Mouse (Mus musculus): Measurements from ENCODE around the gene H2afx.

GRCm38 (mm10) chr9:44332918-44333638, 1.4 kb upstream of the H2afx start:
- TF ChIP-seq CTCF (IDR thresholded peaks at IDR 0.05; ENCODE audit: low read depth) (no peak), EP300 (IDR thresholded peaks at IDR 0.05; ENCODE audit: low read depth) (no peak)

All from liver, postnatal 0 days (tissue).